Mouse (Mus musculus) cerebellum, adult 2 months (tissue): ENCODE results near the gene Gnao1.

Experiments
- CTCF ChIP-seq: fragments of 200-500 bp; IDR thresholded peaks from 2 replicates; pipeline ENCODE4 v1.5.1; 2011; ENCODE audit warnings: low read depth, mild to moderate bottlenecking, control low read depth, low read length, moderate library complexity, borderline replicate concordance; ENCODE audit not compliant: insufficient read depth
- POLR2A ChIP-seq: fragments of 200-500 bp; IDR thresholded peaks from 2 replicates; pipeline ENCODE4 v1.6.1; 2011; ENCODE audit warnings: low read length, control low read depth, borderline replicate concordance; ENCODE audit not compliant: insufficient read depth

GRCm38 (mm10) chr8:93811719-93812475, 2.1 kb downstream of the Gnao1 start:
- TF ChIP-seq CTCF (no peak), POLR2A (no peak)
